Mouse (Mus musculus) splenic B cell, adult 2 months (primary cell): ENCODE results near the gene Bcl2l11.
A peak's percentile ranks its signal among the peaks of the same experiment; 100 is the strongest.

Experiments used
- DNase-seq: peaks from one replicate; pipeline ENCODE4 v3.0.0-alpha.2; 2011; ENCODE audit warnings: low read depth, low spot score
- H3K27me3 ChIP-seq: 2 replicates; pipeline ENCODE4 v1.6.1; 2012; ENCODE audit warnings: mild to moderate bottlenecking, low read length, moderate library complexity, mixed read lengths; ENCODE audit not compliant: control insufficient read depth, poor library complexity, insufficient read depth, severe bottlenecking
- H3K36me3 ChIP-seq: 2 replicates; pipeline ENCODE4 v1.6.1; 2012; ENCODE audit warnings: mild to moderate bottlenecking, low read length, moderate library complexity, mixed read lengths; ENCODE audit not compliant: control insufficient read depth, poor library complexity, insufficient read depth, severe bottlenecking

The Bcl2l11 gene

DNA sequence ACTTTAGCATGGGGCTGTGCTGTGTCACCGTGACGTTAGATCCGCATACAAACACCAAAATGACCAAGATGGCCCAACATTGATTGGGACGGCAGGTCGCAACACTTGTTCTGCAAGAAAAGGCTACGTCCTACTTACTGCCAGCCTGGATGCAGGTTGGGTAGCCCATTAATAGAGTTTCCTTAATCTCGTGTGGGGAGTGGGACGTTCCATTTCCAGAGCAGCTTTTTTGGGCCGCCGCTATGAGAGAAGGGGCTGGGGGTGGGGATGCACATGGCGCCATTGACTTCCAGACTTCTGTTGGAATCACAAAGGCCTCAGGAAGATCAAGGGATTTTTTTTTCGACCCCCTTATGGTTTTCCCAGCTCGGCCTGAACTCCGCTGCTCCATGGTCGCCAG lies 1.1 kb upstream of the Bcl2l11 start:
- no peak for DNase-seq

GRCm38 (mm10) chr2:128126591-128127051 lies 783 bp downstream of the Bcl2l11 start:
- DNase-seq: no peak
- Histone ChIP-seq H3K27me3 (no peaks in the 10 kb centered on the region; the same call in 1 of the 2 replicates), H3K36me3 (peaks cover 4% of the 10 kb centered on the region; the same call in 1 of the 2 replicates)

More for the DNA sequence above, 1.1 kb upstream of the Bcl2l11 start:
- Histone ChIP-seq H3K36me3 (no peaks in the 10 kb centered on the region), H3K27me3 (no peaks in the 10 kb centered on the region; the same call in 1 of the 2 replicates)

DNA sequence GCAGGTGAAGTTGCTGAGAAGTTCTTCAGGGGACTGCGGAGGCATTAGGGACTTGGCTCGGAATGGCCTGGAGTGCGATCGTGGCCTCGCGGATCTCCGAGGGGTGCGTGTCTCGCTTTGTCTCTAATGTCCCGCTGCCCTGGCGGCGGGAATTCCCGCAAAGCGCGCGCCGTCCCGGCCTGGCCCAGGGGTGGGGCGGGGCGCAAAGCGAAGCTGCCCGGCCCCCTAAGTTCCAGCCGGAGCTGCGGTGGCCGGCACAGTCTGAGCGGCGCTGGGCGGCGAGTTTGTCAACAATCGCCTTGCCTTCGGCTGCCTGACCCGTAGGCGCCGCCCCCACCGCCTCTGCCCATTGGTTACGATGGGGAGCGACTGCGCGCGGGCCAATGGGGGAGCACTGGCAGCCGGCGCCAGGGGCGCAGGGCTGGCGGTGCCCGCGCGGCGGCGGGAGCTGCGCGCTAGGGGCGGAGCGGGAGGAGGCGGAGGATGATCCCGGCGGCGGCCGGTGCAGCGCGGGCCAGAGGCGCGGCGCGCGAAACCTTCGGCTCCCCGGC lies 1.4 kb downstream of the Bcl2l11 start:
- Histone ChIP-seq H3K36me3 (peaks cover 4% of the 10 kb centered on the region; the same call in 1 of the 2 replicates), H3K27me3 (no peaks in the 10 kb centered on the region; the same call in 1 of the 2 replicates)
- peak; percentile 91 for DNase-seq

GRCm38 (mm10) chr2:128127691-128128292 lies 2.0 kb downstream of the Bcl2l11 start:
- H3K36me3 ChIP-seq: peaks cover 6% of the 10 kb centered on the region
- H3K27me3 ChIP-seq: no peaks in the 10 kb centered on the region; the same call in 1 of the 2 replicates
- DNase-seq: peak; percentile 61

DNA sequence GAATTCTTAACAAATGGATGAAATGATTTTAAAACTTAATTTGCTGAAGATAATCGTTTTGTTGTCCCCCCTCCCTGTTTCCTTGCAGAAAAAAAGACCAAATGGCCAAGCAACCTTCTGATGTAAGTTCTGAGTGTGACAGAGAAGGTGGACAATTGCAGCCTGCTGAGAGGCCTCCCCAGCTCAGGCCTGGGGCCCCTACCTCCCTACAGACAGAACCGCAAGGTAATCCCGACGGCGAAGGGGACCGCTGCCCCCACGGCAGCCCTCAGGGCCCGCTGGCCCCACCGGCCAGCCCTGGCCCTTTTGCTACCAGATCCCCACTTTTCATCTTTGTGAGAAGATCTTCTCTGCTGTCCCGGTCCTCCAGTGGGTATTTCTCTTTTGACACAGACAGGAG lies 2.7 kb downstream of the Bcl2l11 start:
- Histone ChIP-seq H3K36me3 (peaks cover 6% of the 10 kb centered on the region), H3K27me3 (no peaks in the 10 kb centered on the region; the same call in 1 of the 2 replicates)
- no peak for DNase-seq

DNA sequence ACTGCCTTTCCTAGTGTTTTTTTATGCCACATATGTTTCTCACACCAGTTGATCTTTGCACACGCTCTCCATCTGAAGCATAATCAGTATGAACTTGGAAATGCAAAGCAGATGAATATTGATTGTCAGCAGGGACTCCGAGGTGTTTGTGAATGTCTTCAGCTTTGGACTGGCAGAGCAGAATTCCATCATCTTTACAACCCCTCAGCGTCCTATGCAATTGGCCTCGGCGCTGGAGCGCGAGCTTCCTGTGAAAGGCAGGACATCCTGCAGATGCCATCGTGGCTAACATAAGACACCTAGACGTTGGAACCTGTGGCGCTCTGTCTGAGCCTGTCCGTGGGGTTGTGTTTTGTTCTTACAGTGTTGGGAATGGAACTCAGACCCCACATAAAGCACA lies 5.7 kb downstream of the Bcl2l11 start:
- Histone ChIP-seq H3K36me3 (peaks cover 6% of the 10 kb centered on the region), H3K27me3 (no peaks in the 10 kb centered on the region)
- DNase-seq: no peak

DNA sequence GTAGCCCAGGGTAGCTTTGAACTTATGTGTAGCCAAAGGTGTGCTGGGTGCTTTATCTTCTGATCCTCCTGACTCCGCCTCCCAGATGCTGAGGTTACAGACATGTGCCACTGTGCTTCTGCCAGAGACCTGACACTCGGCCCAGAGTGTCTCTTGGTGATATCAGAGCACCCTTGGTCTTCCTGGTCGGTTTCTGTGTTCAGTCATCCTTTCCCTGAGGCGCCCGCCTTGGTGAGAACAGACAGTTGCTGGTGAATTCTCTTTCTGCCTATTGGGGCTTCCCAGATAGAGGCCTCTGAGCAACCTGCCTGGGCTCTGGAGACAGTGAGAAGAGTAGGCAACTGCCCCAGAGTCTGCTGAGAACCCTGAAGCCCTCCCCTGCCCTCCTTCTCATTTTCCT lies 6.8 kb downstream of the Bcl2l11 start:
- Histone ChIP-seq H3K36me3 (peaks cover 6% of the 10 kb centered on the region), H3K27me3 (no peaks in the 10 kb centered on the region)
- no peak for DNase-seq

- Histone ChIP-seq H3K27me3 (no peaks in the 10 kb centered on the region), H3K36me3 (peaks cover 6% of the 10 kb centered on the region)
- no peak for DNase-seq
These were observed 8.0 kb downstream of the Bcl2l11 start for GRCm38 (mm10) chr2:128133865-128134264.

DNA sequence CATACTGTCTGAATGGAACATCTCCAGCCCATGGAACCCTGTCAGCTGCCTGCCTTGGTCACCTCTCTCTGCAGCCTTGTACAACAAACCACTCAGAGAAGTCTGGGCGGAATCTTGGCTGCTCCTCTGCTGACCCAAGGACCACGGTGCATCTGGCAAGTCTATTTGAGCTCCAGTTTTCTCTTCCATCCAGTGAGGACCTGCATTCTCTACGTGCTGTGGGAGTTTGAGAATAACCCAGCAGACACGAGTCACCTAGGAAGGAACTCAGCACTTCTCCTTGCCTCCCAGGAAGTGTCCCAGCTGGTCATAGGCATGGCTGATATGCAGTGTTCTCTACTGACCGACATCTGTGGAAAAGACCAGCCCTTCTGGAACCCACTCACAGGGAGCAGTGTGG lies 8.6 kb downstream of the Bcl2l11 start:
- H3K36me3 ChIP-seq: peaks cover 6% of the 10 kb centered on the region
- DNase-seq: no peak
- no peaks in the 10 kb centered on the region for H3K27me3 ChIP-seq

DNA sequence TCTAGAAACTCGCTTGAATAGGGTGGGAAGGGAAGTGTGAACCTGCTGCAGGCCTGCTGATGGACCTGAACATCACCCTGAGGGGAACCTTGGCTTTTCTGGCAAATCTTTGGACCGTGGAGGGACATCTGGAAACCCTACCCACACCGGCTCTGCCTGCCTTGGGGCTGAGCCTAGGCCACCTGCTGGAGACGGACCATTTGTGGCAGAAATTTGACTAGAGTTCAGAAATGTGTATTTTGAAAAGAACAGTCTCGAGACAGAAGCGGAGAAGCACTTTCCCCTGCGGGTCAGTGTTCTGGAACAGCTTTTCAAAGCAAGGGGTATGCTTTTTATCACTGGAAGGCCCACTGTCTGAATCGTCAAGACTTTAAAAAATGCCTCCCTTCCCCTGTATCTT lies 9.1 kb downstream of the Bcl2l11 start:
- Histone ChIP-seq H3K27me3 (no peaks in the 10 kb centered on the region), H3K36me3 (peaks cover 6% of the 10 kb centered on the region)
- DNase-seq: peak; percentile 16

DNA sequence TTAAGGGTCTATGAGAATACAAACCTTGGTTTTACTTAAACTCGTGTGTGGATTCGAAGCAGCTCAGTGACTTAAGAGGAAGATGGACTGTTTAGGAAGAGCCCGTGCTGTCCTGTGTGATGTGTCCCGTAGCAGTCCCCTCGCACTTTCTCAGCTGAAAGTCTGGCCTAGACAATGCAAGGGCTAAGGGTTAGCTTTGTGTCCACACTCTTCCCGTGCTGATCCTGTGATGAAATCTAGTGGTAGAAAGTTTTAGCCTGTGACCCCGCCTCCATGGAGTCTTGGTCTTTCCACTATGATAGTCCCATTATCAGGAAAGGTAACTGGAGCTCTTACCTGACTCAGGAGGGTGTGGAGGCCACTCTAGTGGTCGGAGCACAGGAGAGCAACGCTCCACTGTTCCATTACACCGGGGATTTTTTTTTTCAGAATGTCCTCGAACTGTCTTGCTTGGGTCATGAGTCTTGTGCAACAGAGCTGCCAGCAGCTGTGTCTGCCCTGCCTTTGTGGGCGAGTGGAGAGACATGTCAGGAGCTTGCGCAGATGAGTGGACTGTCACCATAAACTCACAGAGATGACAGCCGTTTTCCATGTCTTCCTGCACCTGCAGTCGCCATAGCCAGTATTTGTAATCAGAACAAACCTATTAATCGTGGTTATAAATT lies 11.1 kb downstream of the Bcl2l11 start:
- Histone ChIP-seq H3K36me3 (peaks cover 2% of the 10 kb centered on the region; the same call in 1 of the 2 replicates), H3K27me3 (no peaks in the 10 kb centered on the region)
- no peak for DNase-seq

GRCm38 (mm10) chr2:128137480-128138276 lies 11.8 kb downstream of the Bcl2l11 start:
- DNase-seq: no peak
- Histone ChIP-seq H3K27me3 (no peaks in the 10 kb centered on the region), H3K36me3 (peaks cover under 1% of the 10 kb centered on the region; the same call in 1 of the 2 replicates)

DNA sequence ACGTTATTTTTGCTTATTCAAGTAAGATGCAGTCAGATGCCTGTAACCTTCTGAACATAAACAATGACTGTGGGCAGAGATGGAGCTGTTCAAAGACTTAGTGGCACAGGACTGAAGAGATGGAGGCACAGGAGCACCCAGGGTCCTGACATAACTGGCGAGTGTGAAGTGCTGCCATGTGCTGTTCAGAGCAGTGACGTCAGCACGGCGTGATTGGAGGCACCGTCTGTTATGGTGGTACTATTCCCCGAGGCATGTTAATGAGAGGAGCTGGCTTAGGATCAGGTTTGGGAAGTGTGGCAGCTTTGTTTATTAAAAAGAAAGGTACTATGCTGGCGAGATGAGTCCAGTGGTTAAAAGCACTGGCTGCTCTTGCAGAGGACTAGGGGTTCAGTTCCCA lies 13.1 kb downstream of the Bcl2l11 start:
- H3K36me3 ChIP-seq: no peaks in the 10 kb centered on the region
- H3K27me3 ChIP-seq: no peaks in the 10 kb centered on the region
- no peak for DNase-seq

- no peak for DNase-seq
- H3K27me3 ChIP-seq: no peaks in the 10 kb centered on the region
- no peaks in the 10 kb centered on the region for H3K36me3 ChIP-seq
These were observed 13.9 kb downstream of the Bcl2l11 start for GRCm38 (mm10) chr2:128139781-128140180.
